Mouse (Mus musculus): ENCODE results near the gene Atpaf1.

Gene Atpaf1

GRCm38 (mm10) chr4:115812326-115812725 lies 27.7 kb downstream of the Atpaf1 start:
- DNase-seq (ENCODE audit: low spot score in 2 of 2), result no peak

GRCm38 (mm10) chr4:115815606-115816005 lies 31.0 kb downstream of the Atpaf1 start:
- no peak for DNase-seq (ENCODE audit: low spot score in 2 of 2)

GRCm38 (mm10) chr4:115820199-115820598 lies 35.6 kb downstream of the Atpaf1 start:
- DNase-seq (ENCODE audit: low spot score in 2 of 2), result no peak

DNA sequence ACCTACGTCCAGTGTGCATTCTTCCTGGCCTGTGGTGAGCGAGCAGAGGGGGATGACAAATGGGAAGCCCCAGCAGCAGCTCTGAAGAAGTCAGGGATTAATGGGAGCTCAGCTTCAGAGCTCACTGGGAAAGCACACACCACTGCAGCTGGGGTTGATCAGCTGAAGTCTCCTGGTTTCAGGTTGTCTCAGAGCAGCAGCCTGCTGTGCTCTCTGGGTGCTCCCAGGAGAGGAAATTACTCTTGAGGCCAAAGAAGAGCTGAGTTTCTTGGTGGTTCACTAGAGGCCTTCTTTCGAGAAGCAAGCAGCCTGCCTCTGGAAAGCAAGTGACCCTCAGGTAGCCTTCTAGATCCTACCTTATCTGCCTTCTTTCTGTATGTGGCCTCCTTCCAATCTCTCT lies 36.3 kb downstream of the Atpaf1 start:
- DNase-seq (ENCODE audit: low spot score in 2 of 2), result no peak

GRCm38 (mm10) chr4:115821431-115821830 lies 36.8 kb downstream of the Atpaf1 start:
- no peak for DNase-seq (ENCODE audit: low spot score in 2 of 2)

- DNase-seq (ENCODE audit: low spot score in 2 of 2), result no peak
These were observed 37.3 kb downstream of the Atpaf1 start for GRCm38 (mm10) chr4:115821928-115822327.

DNA sequence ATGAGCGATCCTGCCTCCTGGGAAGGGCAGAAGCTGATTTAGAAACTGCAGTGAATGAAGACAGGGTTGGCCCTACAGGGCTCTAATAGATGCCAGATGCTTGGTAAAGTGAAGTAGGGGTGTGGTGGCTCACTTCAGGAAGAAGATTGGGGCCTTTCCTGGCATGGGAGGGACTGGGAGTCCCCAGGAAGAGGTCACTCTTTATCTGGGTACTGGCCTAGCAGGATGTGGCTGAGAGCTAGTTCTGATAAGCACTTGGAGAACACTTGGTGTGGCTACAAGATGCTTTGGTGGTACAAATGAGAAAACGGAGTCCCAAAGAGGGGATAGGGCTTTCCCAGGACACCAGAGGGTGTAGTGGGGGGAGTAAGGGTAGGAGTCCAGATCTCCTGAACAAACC lies 39.6 kb downstream of the Atpaf1 start:
- peak in 1 of 2 experiments; percentile 2 for DNase-seq (ENCODE audit: low spot score in 2 of 2)

GRCm38 (mm10) chr4:115825271-115825670 lies 40.7 kb downstream of the Atpaf1 start:
- DNase-seq (ENCODE audit: low spot score in 2 of 2), result no peak

DNA sequence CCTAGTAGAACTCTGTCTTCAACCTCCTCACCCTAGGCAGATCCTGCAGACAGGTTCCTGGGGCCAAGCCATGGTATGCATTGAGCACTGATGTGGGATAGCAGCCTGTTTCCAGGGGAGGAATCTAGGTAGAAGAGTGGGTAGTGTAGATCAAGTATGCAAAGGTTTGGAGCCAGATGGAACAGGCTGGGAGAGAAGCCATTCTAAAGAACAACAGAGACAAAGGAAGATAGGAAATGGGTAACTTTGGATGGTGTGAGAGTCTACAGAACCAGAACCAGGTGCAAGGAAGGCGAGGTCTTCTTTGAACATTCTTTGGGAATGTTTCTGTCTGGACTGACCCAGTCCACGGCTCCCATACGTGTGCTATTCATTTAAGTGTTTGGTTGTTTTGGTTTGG lies 42.5 kb downstream of the Atpaf1 start:
- DNase-seq (ENCODE audit: low spot score in 2 of 2), result no peak

- DNase-seq (ENCODE audit: low spot score in 2 of 2), result no peak
These were observed 42.9 kb downstream of the Atpaf1 start for GRCm38 (mm10) chr4:115827535-115827887.

DNA sequence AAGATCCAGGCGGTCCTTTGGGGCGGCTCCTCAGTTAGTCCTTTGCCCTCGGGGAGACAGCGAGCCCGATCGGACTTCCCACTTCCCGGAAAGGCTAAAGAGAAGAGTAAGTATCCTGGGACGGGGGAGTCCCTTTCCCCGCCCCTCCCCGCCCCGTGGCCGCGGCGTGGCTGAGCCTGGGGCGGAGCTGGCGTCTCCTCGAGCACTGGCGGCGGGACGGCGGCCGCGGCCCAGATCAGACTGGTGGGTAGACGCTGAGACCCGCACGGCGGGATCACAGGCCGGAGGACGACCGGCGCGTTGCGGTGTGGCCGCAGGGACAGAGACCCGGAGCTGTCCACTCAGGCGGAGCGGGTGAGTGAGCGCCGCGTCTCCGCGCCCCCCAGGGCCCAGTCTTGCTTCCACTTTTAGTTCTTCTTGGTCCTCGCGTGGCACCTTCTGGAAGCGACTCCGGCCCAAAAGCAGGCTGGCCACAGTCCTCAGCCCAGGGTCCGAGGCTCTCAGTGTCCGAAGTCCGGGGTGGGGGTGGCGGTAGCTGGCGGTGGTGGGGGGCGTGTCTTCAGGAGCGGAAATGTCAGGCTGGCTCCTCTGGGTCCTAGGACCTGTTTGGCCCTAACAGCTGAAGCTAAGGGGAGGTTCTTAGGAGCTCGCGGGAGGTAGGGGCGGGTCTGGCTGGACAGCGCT lies 43.4 kb downstream of the Atpaf1 start, which contains the start of gene Mob3c:
Gene Mob3c (plus strand): TSS at position 205 of the 684 bp plus-strand sequence.
- peak; percentile 25 to 58 for DNase-seq (ENCODE audit: low spot score in 2 of 2)

DNA sequence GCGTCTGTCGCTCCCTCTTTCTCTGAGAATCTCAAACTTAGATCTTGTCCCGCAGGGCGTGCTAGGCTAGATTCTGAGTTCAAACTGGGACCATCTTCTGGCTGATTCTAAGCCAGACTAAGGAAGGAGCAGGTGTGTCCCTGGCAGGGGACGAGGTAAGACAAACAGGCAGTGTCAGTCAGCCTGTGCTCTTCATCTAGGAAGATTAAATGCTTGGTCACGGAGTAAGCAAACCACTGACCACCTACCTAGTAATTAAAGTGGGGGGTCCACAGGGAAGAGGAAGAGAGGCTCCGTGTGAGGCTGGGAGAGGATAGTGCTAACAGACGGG lies 43.9 kb downstream of the Atpaf1 start:
- DNase-seq (ENCODE audit: low spot score in 2 of 2), result no peak

DNA sequence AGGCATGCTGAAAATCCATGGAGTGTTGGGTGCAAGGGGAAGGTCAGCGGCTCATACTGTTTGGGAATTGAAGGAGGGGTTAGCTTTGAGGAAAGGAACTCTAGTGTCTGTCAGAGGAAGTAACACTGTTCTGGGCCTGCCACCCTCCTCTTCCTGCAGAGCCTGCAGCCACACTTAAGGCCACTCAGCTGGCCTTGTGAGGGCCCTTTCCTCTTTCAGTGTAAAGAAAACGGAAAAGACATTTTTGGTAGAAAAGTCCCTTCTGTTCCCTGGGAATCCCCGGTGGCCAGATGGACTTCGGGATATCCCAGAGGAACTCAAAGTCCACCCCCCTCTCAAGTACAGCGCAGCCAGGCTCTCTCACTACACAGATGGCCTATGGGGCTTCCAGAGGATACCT lies 45.9 kb downstream of the Atpaf1 start:
- no peak for DNase-seq (ENCODE audit: low spot score in 2 of 2)

DNA sequence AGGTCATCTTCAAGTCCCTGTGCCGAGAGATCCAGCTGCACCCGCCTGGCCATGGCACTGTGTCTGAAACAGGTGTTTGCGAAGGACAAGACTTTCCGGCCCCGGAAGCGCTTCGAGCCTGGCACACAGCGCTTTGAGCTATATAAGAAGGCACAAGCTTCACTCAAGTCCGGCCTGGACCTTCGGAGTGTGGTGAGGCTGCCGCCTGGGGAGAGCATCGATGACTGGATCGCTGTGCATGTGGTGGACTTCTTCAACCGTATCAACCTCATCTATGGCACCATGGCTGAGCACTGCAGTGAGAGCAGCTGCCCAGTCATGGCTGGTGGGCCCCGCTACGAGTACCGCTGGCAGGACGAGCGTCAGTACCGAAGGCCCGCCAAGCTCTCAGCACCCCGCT lies 46.6 kb downstream of the Atpaf1 start:
- DNase-seq (ENCODE audit: low spot score in 2 of 2), result no peak

DNA sequence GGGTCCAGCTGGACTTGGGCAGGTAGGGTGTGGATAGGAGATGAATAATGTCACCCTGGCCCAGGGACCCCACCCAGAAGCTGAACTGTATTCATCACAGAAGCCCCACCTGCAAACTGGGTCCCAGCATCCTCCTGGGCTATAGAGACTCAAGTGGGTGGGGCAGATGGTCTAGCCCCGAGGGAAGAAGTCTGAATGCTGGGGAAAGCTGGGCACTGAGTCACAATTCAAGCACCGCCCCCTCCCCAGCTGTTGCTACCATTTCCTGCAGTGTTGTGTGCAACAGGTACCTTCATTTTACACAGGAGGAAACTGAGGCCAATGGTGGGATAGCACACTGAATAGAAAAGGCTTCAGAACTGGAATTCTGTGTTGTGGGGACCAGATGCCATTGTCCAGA lies 47.4 kb downstream of the Atpaf1 start:
- DNase-seq (ENCODE audit: low spot score in 2 of 2), result no peak

DNA sequence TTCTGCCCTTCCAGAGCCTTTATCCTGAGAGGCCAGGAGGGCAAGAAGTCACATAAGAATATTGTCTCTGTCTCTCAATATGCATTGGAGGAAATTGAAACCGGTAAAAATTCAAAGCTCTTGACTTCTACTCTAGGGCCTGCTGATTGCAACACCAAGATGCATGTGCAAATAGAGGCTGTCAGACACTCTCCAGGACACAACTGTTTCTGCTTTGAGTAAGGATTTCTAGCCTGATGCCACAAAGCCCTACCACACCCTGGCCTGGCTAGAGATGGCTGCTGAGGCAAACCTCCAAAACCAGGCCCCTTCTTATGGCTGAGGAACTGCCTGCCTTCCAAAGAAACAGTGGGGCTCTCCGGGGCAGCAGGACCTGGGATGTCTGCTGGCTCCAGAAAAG lies 51.0 kb downstream of the Atpaf1 start:
- DNase-seq (ENCODE audit: low spot score in 2 of 2), result no peak

DNA sequence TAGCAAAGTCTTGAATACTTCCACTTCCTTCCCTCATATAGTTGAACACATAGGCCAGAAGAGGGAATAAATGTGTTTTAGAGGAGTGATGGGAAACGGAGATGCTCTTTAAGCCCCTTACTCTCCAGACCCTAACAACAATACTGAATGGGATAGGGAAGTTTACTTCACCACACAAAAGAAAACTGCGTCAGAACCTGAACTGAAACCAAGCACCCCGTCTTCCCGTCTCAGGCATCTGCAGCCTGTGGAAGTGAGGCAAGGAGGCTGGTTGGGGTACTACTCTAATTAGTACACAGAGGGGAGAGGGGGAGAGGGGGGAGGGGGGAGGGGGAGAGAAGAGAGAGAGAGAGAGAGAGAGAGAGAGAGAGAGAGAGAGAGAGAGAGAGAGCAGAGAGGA lies 53.6 kb downstream of the Atpaf1 start:
- DNase-seq (ENCODE audit: low spot score in 2 of 2), result no peak

DNA sequence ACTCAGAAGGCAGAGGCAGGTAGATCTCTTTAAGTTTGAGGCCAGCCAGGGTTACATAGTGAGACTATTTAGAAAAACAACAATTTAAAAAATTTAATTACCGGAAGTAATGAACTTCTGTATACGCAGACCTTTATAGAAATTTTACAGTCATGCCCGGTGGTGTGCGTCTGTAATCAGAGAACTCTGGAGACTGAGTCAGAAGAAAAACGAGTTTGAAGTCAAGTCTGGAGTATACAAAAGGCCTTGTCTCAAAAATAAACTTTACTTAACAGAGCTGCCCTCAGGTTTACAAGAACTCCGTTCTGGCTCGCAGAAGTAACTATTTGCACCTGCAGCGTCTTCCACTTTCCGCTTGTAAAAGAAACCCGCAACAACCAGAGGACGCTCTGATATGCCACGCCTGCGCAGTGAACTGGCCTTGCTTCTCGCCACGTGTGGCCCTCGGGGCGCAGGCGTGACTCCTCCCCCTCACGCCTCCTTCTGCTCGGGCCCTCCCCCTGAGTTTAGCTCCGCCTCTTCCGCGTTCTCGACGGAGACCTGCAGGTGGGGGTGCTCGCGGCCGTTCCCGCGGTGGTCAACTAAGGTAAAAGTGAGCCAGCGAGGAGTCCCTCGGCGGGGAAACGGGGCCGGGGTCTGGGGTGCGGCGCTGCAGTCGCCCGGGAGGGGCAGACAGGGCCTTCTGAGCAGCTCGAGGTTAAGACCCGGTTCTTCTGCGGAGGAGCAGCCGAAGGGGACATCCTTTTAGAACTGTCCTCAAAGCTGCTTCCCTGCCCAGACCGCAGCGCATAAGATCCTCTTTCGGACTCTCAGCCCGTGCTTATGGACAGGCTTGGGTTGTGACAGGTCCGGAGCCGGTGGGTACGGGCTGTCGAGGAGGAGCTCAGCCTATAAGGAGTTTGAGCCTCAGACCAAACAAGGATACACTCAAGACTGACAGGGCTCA lies 54.4 kb downstream of the Atpaf1 start, which contains the start of gene Mknk1:
Gene Mknk1 (plus strand): TSS at position 503 of the 946 bp plus-strand sequence.
- DNase-seq (ENCODE audit: low spot score in 2 of 2), result peak; percentile 86 to 91

DNA sequence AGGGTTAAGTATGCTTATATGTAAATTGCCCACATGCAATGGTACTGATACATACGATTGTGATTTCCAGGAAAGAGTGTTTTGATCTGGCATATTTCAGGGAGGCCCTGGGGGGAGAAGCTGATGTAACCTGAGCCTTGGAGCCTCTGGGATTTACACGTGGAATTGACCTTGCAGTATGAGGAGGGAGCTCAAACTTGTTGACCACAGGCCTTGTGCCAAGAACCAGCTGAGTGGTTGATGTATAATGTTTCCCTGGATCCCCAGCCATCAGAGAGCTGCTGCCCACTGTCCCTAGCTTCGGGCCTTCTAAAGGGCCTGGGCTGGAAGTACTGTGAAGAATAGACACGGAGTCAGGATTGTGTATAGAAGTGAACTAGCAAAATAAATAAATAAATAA lies 55.3 kb downstream of the Atpaf1 start:
- no peak for DNase-seq (ENCODE audit: low spot score in 2 of 2)

DNA sequence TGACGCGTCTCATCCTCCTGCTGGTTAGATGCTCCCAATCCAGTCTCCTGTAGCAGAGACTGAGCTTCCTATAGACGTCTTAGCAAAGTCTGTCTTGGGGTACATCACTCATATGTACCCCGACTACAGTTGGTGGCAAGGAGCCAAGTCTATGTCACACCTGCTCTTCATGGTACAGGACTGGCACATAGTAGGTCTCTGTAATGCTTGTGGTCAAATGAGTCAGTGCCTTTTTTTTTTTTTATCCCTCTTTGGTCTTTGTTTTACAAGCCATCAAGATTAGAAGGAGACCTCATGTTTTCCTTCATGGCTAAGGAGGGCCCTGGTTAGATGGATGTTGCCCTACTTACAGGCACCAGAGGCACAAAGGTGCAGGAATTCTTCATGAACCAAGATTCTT lies 56.2 kb downstream of the Atpaf1 start:
- no peak for DNase-seq (ENCODE audit: low spot score in 2 of 2)

DNA sequence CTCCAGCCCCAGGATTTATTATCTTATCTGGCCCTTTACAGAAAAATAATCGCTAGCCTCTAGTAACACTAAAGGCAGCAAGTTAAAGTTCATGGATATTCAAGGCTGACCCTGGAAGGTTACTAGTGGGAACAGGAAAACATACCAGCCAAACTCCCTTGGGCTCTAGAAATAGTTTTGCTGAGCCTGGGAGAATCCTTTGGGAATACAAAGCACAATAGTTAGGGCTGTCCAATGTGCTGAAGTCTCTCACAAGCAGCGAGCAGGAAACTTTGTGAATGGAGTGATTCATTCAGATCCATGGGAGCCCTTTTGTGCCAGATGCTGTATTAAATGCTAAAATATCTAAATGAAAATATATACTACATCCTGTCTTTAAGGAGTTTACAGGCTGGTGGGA lies 62.0 kb downstream of the Atpaf1 start:
- DNase-seq (ENCODE audit: low spot score in 2 of 2), result no peak

- DNase-seq (ENCODE audit: low spot score in 2 of 2), result peak in 1 of 2 experiments; percentile 43
These were observed 62.8 kb downstream of the Atpaf1 start for GRCm38 (mm10) chr4:115847377-115847776.

GRCm38 (mm10) chr4:115848083-115848482 lies 63.5 kb downstream of the Atpaf1 start:
- no peak for DNase-seq (ENCODE audit: low spot score in 2 of 2)
